Mouse (Mus musculus) left cerebral cortex, postnatal 14 days (tissue): ENCODE measurements at regions not wholly inside any gene's neighbourhood (a gene's known extent, or its start where the extent isn't known, plus 50 kb on each side); places are given as distances from the start of the nearest gene placed in this dataset.

ENCODE experiments used
- DNase-seq, 2 experiments: peaks; one replicate each; pipeline ENCODE4 v3.0.0; 2021 to 2022; ENCODE audit warnings: low spot score in 2 of 2, mixed read lengths in 1 of 2
- intact Hi-C: fragments of 180-260 bp; cut with DNase I; formaldehyde crosslinking; loops from one replicate; pipeline ENCODE4 v1.15.1; 2025

DNA sequence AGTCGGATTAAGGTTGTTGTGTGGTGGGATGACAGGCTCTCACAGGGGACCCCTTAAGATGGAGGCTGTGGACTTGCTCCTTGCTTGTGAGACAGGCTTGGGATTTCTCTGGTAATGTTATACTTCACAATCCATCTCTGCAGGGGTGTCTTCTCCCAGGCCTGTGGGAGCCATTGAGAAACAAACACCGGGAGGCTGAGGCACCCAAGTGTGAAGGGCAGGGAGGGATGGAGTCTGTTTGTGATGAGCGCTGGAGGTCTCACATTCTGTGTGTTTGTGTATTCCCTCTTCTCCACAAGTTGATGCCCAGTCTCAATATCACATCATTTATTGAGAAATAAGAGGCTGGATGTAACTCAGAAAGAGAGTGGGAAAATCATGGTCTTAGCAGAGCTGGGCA lies 483.9 kb upstream of the Tbx3 start:
- intact Hi-C loops, result no loop called here
- no peak for DNase-seq

- no peak for DNase-seq
- intact Hi-C loops, result no loop called here
Observed at GRCm38 (mm10) chr5:119188476-119188875, 482.0 kb upstream of the Tbx3 start.

- intact Hi-C loops, result no loop called here
- no peak for DNase-seq
Observed at GRCm38 (mm10) chr5:119193699-119194681, 476.5 kb upstream of the Tbx3 start.

DNA sequence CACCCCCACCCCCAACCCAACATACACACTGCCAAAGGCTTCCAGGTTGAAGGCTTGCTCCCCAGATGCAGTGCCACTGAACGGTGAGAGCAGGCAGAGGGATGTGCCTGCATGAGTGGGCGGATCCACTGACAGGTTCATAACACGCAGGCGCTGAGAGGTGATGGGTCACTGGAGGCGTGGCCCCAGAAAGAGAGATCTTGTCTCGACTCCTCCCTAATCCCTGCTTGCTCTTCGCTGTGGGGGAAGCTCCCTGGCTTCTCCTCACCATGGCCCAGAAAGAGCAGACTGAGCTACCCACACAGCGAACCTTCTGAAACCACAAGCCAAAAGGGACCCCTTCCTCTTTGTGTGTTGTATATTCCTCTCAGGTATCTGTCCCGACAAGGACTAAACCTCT lies 470.6 kb upstream of the Tbx3 start:
- intact Hi-C loops, result no loop called here
- no peak for DNase-seq

DNA sequence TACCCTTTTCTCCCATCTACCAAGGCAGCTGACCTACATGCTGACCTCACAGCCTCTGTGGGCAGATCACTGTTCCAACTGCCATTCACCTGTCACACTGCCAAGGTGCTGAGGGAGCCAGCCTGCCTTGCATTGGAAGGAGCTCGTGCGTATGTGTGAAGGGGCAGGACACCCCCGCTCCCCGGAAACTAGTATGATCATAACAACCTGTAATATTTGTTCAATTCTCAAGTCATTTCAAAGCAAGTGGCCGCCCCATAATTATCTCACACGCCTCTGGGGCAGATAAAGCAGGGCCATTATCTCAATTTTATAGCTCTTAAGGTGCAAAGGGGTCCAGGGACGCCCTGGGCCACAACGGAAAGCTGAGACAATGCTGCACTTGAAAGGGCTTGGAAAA lies 469.2 kb upstream of the Tbx3 start:
- intact Hi-C loops, result no loop called here
- no peak for DNase-seq

- no peak for DNase-seq
- intact Hi-C loops, result no loop called here
Observed at GRCm38 (mm10) chr5:119204736-119205135, 465.7 kb upstream of the Tbx3 start.

DNA sequence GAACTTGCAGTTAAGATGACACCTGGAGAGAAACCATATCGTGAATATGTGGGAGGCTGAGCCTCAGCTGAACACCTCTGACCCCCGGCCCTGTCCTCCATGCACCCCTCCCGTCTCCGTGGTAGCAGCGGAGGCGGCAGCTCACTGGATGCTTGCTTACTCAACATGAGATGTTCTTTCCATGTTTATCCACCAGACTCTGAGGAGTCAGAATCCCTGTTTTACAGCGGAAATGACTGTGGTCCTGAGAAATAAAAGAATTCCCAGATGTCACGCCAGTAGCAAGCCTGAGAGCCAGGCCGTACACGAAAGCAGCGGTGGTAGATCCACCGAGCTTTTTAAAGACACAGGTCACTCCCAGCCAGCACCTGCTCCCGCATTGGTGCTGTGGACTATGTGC lies 462.4 kb upstream of the Tbx3 start:
- DNase-seq, result no peak
- intact Hi-C loops, result no loop called here

GRCm38 (mm10) chr5:119213196-119213595 lies 457.3 kb upstream of the Tbx3 start:
- intact Hi-C loops, result no loop called here
- peak; percentile 23 to 57 for DNase-seq

DNA sequence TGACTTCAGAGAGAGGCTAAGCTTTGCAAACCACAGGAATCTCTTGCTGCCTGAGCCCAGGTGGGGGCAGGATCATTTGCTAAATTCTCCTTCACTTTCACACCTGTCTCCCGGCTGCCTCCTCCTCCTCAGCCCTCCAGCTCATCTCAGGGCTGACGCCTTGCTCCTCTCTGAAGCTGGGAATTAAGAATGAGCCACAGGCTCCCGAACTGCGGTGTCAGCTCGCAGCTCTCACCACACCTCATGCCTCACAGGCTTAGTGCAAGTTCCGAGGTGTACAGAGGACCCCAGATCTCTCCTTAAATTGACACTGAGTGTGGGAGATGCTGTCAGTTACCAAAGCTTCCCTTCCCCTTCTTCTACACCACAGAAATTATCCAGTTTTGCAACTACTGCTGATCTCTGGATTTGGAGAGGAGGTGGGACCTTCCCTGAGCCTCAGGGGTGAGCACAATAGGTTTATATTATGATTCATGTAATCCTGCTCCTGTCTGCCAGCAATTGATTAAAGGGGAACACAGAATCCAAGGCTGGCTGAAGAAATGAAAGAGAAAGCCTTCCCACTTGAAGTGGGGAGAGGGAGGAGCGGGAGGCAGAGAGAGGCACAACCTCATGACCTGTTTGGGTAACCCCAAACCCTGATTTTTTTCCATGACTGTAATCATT lies 456.6 kb upstream of the Tbx3 start:
- intact Hi-C loops, result no loop called here
- DNase-seq, result no peak

DNA sequence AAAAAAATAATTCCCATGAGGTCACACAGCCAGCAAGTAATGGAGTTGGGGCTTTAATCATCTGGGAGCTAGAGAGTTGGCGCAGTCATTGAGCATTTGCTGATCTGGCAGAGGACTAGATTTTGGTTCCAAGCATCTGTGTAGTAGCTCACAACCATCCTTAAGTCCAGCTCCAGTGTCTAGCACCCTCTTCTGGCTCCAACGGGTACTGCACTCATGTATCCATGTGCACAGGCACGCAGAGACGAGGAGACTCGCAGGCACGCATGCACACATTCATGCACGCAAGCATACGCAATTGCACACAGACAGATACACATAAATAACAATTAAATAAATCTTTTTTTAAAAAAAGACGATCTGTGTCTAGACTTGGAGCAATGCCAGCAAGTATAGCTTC lies 455.5 kb upstream of the Tbx3 start:
- DNase-seq, result no peak
- intact Hi-C loops, result no loop called here

DNA sequence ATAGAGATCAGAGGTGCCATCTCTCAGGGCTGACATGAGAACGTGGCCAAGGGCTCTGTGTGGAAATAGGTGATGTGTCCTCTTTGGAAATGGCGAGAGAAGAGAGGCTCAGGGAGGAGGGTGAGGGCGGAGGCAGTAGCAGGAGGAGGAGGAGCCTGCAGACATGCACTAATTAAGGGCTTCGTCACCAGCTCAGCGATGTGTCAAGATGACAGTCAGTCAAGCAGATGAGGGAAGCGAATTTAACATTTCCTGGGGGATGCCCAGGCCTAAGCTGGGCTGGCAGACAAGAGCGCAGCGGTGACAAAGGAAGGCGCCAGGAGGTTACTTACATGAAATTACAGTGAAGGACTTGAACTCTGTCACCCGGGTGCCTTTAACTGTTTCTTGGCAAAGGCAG lies 455.1 kb upstream of the Tbx3 start:
- DNase-seq, result no peak
- intact Hi-C loops, result no loop called here

- intact Hi-C loops, result no loop called here
- DNase-seq, result no peak
Observed at GRCm38 (mm10) chr5:119216146-119216545, 454.3 kb upstream of the Tbx3 start.

GRCm38 (mm10) chr5:119217077-119217476 lies 453.4 kb upstream of the Tbx3 start:
- DNase-seq, result no peak
- intact Hi-C loops, result no loop called here

DNA sequence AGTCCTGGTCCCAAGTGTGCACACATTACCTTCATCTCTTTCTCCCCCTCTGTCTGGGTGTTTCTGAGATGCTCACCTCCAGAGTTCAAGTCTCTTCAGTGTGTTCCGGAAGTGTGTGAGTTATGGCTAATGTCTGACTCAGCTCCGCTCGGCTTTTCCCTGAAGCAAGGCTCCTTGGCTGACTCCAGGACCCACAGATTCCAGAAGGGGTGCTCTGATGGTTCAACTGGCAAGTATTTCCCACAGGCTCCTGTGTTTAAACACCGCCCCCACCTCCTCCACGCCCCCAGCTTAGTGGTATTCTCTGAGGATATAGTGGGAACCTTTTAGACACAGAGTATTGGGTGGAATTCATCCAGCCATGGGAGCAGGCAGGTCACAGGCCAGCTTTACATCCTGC lies 441.8 kb upstream of the Tbx3 start:
- DNase-seq, result no peak
- intact Hi-C loops, result no loop called here

DNA sequence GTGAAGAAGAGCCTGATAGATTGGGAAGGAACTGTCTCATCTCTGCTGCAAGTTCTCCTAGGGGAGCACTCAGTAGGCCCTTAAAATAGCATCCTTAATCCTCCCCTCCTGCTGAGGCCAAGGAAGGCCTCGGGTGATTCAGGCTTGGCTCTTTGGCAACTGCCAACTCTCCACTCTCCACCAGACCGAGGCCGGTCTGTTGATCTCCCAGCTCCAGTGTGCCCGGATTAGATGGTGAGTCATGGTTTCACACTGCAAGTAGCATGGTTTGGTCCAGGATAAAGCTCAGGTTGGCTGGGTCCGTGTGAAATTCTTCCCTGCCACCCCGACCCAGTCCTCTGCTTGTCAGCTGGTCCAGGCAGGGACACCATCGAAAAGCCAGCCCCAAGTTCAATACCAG lies 437.5 kb upstream of the Tbx3 start:
- DNase-seq, result no peak
- intact Hi-C loops, result no loop called here

- DNase-seq, result peak in 1 of 2 experiments; percentile 22
- intact Hi-C loops, result no loop called here
Observed at GRCm38 (mm10) chr5:119235884-119236283, 434.6 kb upstream of the Tbx3 start.

DNA sequence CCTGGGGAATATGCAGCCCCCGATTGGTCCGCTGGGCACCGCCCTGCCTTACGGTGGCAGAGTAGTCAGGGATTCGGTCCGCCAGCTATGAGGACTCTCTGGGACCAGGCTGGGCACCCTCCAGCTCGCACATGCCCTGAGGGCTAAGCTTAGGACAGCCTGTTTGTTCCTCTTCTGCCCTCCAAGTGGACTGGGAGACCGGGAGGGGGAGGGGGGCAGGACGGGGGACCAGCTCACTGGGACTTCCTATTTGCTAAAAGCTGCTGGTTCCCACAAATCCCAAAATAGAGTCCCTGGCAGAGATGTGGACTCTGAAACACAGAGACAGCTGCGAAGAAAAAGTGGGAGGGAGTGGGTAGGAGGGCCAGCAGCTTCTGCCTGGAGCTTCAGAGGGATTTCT lies 423.6 kb upstream of the Tbx3 start:
- intact Hi-C loops, result no loop called here

DNA sequence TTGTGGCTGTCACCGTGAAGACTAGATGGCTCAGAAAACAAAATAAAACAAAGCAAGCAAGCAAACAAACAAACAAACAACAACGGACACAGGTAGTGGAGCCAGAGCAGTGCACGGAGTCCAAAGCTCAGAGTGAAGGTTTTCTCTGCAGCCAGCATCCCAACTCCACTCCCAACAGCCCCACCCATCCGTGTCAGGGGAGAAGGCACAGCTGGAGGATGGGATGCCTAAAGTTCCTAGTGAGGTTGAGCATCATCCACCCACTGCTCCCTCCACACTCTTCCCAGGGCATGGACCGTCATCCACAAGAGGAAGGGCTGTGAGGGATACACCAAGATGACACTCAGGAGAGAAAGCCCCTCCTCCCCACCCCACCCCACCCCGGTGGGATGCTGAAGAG lies 421.8 kb upstream of the Tbx3 start:
- intact Hi-C loops, result no loop called here
- DNase-seq, result no peak

More for the DNA sequence above, 423.6 kb upstream of the Tbx3 start:
- peak; percentile 68 to 83 for DNase-seq

DNA sequence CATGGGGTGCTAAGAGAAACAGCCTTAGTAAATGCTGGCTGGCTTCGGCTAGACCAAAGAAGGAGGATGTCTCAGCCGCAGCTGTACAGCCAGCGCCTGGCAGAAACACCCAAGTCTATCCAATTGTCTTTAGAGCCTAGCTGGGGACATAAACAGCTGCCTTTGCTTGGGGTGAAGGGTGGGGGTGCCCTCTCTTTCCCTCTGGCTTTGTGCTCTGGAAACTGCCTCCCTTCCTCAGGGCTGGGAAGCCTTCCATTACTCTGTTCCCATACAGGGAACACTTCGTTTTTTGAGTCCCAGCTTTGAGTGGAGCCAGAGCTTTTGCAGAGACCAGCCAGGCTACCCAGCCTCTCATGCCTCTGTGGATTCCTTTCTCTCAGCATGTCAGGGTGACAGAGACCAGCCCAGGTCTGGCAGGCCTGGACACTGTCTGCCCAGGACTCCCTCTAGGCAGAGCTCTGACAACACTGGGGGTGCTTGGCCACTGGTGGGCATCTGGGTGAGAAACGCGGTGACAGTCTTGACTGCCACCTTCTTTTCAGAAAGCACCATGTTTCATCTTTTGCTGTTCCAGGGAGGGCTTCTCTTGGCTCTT lies 421.2 kb upstream of the Tbx3 start:
- intact Hi-C loops, result no loop called here
- no peak for DNase-seq

GRCm38 (mm10) chr5:119251311-119252047 lies 419.0 kb upstream of the Tbx3 start:
- intact Hi-C loops, result no loop called here

More at GRCm38 (mm10) chr5:119251311-119252047, 419.0 kb upstream of the Tbx3 start:
- no peak for DNase-seq
